Mouse (Mus musculus) retina, postnatal 1 day (tissue): ENCODE results near the gene Arl5b.

Experiments
- DNase-seq: peaks from one replicate; pipeline ENCODE4 v3.0.0-alpha.2; 2012

Arl5b gene

DNA sequence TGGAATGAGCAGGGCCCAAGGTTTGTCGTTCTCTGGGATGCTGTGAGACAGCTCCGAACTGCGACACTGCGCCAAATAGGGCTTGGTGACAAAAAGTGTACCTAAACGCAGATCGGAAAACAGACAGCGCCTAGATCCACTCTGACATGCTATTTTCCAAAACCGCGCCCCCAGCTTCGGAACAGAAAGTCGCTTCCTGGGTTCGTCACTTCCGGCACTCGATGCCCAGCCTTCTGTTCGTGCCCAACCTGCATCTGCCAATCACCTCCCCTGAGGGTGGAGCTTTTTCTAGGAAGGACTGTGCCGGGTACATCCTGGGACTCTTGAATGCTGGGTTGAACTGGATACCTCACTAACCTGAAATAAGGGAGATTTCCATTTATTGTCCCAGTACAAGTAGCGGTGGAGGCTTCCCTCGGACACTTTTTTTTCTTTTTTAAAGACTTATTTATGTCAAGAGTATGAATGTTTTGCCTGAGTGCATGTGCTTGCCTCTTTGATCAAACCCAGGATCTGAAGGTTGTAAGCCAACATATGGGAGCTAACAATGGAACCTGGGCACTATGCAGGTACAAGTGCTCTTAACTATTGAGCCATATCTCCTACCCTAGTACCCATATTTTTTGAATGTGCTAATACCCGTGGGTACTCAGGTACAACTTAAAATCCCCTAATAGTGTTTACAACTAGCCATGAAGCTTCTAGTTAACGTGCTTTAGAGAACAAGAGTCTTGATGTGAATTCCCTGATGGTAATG lies at the start of gene Arl5b:
TSS of gene Arl5b (plus strand) at position 279 of the 757 bp plus-strand sequence.
- DNase-seq = peak; percentile 95

DNA sequence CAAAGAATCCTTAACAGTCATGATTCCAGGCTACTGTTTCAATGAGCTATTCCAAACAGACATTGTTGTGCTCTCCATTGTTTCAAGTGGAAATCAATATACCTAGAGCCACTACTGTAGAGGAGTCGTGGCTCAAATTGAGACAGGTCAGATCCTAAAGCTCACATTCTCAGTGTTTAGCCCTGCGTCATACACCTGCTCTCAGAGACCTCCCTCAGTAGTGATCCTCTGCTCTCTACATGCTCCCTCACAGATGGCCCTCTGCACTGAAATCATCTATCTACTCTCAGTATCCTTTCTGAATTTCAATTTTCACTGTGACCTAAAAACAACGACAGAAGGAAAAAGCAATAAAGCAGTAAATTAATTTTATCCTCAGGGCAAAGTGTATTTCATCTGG lies 41.7 kb upstream of the Arl5b start:
- peak; percentile 26 for DNase-seq

DNA sequence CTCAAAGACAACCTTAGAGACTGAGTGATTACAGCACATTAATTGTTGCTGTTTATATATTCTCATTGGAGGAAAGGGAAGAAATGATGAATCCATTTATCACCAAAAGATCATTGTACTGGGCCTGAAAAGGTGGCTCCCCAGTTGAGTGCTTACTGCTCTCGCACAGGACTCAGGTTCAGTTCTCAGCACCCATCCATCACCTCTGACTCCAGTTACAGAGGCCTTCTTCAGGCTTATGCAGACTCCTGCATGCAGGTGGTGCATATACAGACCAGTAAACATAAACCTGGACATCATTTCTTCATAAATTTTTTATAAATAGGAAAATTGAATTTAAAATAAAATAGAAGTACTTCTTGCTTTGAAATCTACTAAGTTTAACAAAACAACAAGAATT lies 41.1 kb upstream of the Arl5b start:
- no peak for DNase-seq

DNA sequence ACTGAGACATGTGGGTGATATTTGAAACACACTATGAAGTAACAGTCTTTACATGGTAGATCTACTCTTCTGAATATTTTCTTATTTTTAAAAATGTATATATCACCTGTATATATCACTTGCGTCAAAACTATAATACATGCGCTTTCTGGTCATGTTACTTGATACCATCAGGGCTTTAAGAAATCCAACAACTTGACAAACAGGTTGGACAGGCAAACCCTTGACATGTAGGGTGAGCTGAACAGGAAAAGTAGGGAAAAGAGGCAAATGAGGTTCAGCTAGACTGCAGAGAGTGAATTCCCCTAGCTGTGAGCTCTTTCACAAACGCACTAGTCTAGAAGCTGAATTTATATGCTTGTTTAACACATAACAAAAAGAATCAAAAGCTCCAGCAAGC lies 22.4 kb upstream of the Arl5b start:
- DNase-seq = no peak

DNA sequence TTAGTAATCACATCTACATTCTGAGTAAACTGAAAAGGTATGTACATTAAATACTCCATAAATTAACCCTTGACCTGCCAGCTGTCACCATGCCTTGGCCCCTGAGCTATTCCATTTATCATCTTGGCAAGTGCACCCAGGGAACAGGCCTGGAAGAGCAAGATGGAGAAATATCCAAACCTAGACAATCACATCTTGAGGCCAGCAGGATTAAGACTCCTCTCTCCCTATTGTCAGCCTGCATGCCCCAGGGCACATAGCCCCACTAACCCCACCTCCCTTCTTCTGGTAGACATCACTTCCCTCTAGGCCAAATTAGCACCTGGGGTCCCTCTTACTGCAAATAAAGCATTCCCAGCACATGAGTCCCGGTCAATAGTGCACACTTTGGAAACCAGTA lies 21.4 kb upstream of the Arl5b start:
- no peak for DNase-seq

DNA sequence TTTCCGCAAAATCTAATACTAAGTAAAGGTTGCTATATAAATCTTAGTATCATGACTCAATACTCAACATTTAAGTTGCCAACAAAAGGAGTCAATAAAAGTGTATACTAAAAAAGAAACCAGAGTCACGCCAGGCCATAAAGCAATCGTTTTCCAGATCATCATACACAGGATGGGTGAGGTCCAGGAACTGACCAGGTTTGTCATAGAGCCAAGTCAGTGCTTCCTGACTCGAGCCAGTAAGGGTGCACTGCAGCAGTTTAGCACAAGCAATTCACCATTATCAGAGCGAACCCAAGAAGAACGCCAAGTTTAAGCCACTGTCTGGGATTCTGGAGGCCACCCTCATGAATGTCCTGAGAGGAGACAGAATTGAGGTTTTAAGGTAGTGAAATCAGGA lies 10.5 kb upstream of the Arl5b start:
- DNase-seq = no peak

DNA sequence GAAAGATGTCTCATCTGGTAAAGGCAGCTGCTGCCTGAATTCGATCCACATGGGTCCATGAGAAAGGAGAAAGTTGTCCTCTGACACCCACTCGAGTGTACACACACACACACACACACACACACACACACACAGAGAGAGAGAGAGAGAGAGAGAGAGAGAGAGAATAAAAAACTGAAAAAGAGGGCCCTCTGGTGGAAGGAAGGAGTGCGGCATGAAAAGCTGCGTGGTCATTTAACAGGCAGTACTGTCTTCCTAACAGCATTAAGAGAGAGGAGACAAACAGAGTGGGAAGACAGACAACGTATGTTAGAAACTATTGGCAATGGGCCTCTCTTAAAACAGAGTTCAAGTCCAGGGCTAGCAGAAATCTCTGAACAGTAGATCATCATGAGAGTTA lies 8.9 kb upstream of the Arl5b start:
- DNase-seq = peak; percentile 41

DNA sequence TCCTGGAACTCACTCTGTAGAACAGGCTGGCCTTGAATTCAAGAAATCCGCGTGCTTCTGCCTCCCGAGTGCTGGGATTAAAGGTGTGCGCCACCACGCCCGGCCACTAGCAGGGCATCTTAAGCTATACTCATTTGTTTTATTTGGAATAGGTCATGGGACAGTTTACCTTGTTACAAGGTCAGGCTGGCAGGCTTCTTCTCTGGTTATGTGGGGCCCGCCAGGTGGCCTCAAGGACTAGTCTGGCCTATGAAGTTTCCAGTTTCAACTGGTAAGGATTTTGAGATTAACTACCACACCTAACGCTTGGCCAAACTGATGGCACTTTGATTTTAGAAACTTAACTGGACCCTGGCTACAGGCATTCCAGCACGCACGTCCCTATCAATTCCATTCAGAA lies 5.3 kb downstream of the Arl5b start:
- no peak for DNase-seq

DNA sequence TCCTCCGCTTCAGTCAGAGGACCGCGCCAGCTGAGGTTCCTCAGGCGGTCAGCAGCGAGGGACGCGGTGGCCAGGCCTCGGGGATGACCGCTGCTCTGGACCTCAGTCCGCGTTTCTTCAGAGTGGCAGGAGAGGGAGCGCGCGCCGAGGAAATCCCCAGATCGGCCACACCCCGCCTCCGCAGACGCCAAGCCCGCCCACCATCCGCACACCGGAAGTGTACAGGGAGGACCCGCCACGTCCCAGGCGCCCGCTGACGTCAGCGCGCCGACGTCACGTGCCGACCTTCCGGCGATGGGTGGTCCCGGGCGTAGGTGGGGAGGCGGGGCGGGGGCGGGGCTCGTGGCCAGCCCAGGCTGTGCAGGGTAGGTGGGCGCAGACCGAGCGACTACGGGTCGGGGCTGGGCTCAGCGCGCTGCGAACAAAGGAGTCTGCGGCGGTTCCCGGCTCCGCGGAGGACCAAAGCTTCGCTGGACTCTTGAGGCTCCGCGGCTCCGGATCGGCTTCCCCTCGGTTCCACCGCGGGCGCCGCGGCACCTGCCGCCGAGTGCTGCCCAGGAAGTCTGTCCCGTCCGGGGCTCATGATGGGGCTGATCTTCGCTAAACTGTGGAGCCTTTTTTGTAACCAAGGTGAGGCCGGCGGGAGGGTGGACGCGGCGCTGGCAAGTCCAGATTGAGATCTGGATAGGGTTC lies 5.9 kb downstream of the Arl5b start, which contains the start of gene Nsun6:
TSS of gene Nsun6 (minus strand) at position 125 of the 693 bp plus-strand sequence.
- DNase-seq = peak; percentile 98

DNA sequence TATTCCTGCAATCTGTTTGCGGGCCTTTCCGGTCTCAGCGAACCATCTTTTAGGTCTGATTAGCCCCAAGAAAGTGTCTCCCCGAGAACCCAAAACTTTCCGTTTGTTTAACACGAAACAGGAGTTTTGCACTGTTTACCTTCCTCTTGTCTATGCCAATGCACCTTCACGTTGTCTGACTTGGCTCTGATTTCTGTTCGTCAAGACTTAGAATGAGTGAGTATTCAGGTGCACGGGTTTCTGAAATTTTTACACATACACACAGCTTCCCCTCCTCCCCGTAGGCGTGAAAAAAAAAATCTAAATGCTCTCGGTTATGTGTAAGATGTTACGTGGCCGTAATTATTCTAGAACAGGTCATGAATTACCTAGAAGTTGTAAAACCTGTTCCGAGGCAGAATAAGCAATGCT lies 6.6 kb downstream of the Arl5b start:
- DNase-seq = no peak

DNA sequence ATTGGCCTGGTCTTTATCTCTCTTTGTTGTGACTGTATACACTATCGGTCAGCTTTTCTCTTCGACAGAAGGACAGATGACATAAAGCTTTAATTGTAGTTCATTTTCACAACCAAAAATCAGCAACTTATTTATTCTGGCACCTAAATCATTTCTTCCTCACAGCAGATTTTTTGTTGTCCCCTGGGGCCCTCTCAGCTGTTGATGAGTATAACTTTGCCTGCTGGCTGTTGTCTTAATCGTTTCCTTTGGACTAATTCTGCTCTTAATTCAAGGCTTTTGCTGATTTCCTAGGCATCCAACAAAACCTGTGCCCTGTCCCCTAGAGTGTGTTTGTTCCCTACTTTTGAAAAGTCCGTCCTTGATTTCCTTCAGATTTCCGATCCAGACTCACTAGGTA lies 9.0 kb downstream of the Arl5b start:
- no peak for DNase-seq

DNA sequence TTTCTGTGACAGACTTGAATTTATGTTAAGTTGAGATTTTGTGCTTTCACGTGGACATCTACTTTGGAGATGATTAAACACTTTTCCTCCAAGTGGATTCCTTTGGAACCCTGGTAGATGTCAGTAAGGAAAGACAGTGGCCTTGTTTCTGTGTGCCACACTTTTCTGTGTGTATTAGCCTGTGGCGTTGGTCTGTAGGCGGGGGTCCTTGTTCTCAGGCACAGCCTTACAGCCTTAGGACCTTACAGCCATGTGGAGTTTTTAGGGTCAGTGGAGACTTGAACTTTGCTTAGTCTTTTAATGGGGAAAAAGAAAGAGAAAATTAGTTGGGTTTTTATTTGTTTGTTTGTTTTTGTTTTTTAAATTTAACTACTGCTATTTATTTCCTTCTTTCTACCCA lies 11.7 kb downstream of the Arl5b start:
- no peak for DNase-seq

DNA sequence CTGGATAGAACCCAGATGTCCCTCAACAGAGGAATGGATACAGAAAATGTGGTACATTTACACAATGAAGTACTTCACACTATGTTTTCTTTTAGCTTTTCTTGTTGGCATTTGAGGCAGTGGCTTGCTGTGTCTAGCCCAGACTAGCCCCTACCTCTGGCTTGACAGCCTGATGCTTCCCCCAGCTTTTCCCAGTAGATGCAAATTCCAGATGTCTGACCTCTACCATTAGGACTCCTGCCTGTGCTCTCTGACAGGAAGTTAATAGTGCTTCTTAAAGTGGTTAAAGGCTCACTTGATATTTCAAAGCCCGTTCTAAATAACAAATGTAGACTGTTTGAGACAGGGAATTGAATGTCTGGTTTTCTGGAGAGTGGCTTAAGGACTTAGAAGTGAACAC lies 14.6 kb downstream of the Arl5b start:
- DNase-seq = no peak

DNA sequence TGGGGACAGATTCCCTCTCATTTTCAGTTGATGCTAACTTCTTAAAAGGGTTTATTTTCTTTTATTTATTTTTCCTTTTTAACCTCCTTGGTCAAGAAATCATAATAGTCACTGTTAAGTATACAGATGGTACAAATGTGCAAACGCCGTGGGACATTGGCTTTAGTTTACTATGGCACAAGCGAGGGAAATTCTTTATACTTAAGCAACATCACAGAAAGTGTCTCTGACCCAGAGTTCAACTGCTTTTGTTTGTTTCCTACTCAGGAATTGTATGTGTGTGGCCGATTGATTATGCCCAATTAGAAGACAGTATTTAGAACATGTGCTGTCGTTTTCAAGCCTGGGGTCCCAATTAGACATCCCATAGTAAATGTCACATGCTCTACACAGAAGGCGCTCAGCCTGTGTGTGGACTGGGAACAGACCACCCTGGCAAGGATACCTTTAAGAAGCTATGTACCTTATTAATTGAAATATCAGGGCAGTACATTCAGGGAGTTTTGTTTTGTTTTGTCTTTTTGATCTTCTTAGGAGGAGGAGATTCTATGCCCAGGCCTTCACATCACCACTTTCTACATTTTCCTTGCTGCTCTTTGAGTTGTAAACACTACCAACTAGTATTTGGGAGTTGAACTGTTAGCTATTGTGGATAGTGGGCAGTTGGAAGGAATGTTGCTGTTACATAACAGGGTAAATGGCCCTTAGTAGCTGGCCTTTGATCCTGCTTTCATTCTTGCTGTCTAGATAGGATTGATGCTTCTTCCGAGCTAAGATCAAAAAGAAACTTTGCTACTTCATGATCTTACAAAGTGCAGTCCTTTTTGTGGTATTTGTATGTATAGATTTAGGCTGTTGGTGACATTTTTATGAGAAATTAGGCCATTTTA lies 15.4 kb downstream of the Arl5b start:
- DNase-seq = peak; percentile 74

DNA sequence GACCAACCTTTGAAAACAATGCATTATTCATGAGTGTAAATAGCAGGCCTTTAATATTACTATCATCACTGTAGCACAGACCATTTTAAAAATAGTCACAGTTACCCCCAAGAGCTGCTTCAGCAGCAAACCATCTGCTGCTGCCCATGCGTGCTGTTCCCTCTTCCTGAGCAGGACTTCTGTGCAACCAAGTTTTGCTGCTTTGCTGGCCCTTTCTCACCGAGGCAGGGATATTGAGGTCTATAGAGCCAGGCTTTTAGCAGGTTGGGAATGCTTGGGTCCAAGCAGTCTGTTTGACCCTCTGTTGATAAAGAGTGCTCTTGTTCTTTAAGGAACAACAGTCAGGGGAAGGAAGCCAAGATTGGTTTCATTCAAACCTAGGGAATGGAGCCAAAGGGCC lies 16.3 kb downstream of the Arl5b start:
- DNase-seq = no peak

DNA sequence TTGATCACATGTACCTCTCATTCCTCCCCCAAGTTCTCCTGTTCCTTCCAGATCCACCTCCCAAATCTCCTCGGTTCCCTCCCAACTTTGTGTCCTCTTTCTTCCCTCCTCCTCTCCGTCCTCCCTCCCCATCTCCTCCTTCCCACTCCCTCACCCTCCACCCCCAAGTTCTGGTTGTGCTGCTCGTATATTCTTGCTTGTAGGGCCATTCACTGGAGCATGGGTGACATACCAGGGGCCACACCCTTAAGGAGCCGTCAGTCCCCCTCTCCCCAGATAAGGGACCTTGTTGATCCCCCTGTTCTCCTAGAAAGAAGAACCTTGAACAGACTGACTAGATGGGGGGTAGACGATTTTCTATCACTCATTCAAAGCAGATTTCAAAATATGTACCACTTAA lies 17.9 kb downstream of the Arl5b start:
- no peak for DNase-seq

DNA sequence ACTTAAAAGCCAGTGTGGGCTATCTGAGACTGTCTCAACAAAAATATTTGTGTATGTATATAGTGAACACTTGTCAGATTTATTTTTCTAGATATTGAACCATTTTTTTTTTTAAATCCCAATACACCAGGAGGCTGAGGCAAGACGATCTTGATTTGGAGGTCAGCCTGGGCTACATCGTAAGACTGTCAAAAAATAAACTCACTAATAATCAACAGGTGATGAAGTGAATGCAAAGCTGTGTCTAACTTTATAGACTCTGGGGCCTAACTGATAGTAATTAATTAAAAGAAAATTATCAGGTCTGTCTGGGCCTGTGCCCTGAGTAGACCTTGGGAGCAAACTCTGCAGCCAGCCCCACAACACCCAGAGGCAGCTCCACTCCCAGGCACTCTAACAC lies 34.5 kb downstream of the Arl5b start:
- DNase-seq = no peak

DNA sequence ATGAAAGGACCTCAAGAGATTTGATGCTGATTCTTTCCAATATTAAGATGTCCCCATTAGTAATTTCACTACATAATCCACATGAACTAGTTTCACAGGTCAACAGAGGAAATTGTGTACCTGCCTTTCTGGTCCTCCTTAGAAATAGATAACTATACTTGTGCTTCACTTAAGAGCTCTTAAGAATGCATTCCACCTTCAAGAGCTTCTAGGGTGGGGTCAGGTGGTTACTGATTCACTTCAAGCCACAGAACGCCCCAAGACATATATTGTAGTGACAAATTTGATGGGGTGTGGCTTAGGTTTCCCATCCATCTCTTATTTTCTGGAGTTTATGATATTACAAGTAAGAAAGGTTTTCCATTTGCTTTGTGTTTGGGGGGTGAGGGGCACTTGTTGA lies 38.1 kb downstream of the Arl5b start:
- no peak for DNase-seq

DNA sequence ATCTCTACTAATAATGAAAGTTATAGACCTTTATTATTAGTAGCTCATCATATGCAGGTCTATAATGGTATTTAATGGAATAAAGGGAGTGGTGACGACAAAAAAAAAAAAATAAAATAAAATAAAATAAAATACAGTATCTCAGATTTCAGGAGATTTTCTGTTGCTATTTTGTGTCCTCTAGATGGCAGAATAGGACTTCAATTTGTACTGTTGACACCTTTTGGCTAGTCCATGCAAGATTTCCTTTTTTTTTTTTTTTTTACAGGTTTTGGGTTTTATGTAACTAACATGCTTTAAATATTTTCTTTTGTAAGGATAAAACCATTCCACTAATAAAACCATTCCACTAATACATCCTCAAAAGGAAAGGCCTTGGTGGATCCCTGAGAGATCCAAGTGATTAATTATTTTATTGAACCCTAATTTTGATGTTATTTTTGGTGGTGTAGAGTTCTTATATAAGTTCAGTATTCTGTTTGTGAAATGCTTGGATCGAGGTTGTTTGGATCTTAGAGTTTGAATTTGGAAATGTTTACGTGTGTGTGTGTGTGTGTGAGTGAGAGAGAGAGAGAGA lies 47.4 kb downstream of the Arl5b start:
- peak; percentile 32 for DNase-seq

DNA sequence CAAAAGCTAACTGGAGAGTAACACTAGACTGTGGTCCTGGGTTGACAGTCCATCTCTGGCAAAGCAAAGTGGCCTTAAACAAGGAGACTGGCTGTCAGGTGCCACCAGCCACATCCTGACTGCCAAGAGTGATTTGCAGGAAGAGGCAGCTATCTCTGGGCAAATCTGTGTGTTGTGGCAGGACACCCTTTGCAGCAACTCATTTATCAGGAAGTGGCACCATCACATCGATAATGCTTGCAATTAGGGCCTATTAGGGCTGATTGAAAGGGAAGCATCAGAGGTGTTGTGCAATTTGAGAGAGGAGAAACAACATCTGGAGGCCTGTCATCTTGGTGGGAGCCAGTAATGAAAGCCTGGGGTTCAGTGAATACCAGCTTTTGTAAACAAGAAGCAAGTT lies 55.2 kb downstream of the Arl5b start:
- DNase-seq = no peak

DNA sequence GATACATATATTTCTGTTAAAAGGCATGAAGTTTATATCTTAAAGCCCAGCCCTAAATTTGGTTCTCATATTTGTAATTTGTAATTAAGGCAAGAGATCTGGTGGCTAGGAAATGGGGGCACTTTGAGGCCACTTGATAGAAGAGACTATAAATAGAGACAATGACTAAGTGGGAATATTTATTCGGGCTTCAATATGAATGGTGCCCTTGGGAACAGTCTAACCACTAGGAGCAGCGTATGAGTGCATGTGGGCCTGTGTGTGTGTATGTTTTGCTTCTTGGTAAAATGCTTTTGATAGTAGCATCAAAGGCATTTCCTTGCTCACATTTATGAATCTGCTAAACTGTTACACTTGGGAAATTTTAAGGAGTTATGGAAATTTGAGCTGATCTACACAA lies 62.1 kb downstream of the Arl5b start:
- DNase-seq = no peak

DNA sequence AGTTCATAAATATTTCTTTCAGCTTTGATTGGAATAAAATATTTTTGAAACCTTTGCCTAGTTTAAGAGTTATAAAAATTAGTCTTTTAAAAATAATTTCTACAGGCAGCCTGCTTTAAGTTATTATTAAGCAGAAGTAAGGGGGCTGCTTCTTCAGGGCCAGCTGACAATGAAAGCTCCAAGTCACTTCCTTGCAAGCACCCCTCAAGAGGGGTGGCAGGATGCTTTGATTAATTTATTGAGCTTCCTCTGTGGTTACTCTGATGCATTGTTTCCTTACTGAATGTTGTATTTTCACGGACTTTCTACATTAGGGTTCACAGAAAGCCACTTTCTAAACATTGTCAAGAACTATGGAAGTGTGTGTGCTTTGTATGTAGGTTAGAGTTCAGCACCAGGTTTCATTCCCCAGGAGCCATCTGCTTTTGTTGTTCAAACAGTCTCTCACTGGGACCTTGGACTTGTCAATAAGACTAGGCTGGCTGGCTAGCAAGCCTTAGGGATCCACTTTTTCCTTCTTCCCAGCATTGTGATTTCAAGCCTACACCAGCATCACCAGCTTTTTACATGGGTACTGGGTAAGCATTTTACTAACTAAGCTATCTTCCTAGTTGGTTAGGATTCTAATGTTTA lies 62.7 kb downstream of the Arl5b start:
- no peak for DNase-seq

DNA sequence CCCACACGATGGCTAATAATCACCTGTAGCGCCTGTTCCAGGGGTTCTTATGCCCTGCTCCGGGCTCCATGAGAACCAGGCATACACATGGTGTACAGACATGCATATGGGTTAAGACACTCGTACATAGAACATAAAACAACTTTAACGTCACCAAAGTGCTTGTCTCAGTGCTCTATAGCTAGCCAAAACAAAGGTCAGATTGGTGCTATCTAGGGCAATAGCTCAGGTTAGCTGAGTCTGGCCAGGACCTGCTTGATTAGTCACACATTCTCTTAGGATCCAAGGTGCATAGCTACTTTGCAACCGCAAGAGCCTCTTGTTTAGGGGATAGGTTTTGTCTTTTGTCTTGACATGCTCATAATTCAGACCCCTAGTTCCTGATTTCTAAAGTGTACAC lies 63.5 kb downstream of the Arl5b start:
- DNase-seq = no peak
